Mouse (Mus musculus): ENCODE results near the gene Kcnh4. TPM values are rescaled to one million over a fixed set of nuclear protein-coding genes. Genes with fewer than 3 reads are reported as not detected.

The Kcnh4 gene
- polyA plus RNA-seq, 1 experiment from 2014 or later = 6.8 TPM

DNA sequence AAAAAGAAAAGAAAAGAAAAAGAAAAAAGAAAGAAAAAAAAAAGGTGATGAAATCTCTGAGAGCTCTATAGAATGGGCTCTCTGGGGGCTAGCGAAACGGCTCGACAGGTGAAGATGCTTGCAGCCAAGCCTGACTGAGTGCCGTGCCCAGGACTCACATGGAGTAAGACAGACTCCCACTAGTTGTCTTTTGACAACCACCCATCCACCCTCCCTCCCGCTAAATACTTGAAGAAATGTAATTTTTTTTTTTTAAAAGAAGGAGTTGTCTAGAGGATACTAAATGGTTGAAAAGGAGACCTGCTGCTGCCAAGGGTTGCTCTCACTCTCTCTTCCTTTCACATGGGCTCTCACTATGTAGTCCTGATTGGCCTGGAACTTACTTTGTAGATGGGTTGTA is 21.0 kb downstream of the Kcnh4 start:
- Histone ChIP-seq H3K4me3 (replicated peaks; ENCODE audit: low read length) (peak overlapping the region; percentile 83), H3K4me2 (ENCODE audit: low read length) (peak overlapping the region; percentile 59), H3K9ac (replicated peaks; ENCODE audit: low read depth, low read length) (peak overlapping the region; percentile 68; the same call in 1 of the 2 replicates), H3K27ac (ENCODE audit: low read length) (no peak overlapping the region), H3K9me3 (ENCODE audit: control insufficient read depth, low read length) (no peaks in the 10 kb centered on the region), H3K27me3 (replicated peaks; ENCODE audit: control insufficient read depth, insufficient read depth, low read length) (no peaks in the 10 kb centered on the region), H3K4me1 (replicated peaks; ENCODE audit: control insufficient read depth, insufficient read depth, low read length) (peaks cover 21% of the 10 kb centered on the region), H3K36me3 (ENCODE audit: control insufficient read depth, insufficient read depth) (no peaks in the 10 kb centered on the region)
- ATAC-seq = no peak
- WGBS = 12% methylated on average over 5 of the region's 5 CpGs

DNA sequence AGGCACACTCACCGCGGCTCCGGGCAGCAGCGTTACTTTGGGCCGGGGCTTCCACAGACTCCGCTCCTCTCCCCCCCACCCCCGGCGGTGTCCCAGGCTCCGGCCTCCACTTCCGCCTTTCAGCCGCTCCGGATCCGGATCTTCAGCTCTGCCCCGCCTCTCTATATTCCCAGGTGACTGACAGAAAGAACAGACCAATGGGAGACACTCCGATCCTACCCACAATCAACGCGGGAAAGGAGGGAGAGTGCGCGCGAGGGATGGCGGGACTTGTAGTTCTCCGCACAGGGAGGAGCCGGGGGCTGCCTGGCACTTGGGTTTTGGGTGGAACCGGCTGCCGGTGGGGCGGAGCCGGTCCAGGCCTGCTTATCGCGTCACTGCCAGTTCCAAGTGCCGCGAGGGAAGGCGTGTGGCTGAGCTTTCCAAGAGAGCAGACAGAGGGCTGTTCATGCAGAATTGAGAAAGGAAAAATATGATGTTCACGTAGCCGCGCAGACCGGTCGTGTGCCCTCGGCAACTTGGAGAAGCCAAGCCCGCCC is 21.6 kb downstream of the Kcnh4 start, which contains the start of gene Rab5c:
Gene Rab5c, minus strand, starts transcription at position 150 of the 539 bp plus-strand sequence.
- H3K9ac ChIP-seq (replicated peaks; ENCODE audit: low read depth, low read length) = peak within 1 kb of the TSS; percentile 86
- H3K4me1 ChIP-seq (replicated peaks; ENCODE audit: control insufficient read depth, insufficient read depth, low read length) = peaks cover 21% of the 10 kb centered on the region
- peak within 1 kb of the TSS; percentile 89 for H3K4me2 ChIP-seq (ENCODE audit: low read length)
- no peaks in the 10 kb centered on the region for H3K27me3 ChIP-seq (replicated peaks; ENCODE audit: control insufficient read depth, insufficient read depth, low read length)
- H3K4me3 ChIP-seq (replicated peaks; ENCODE audit: low read length) = peak within 1 kb of the TSS; percentile 83
- peak within 1 kb of the TSS; percentile 88 for H3K27ac ChIP-seq (ENCODE audit: low read length)
- under 1% methylated on average over 38 of the region's 39 CpGs for whole genome bisulfite sequencing
- peak; percentile 100 for ATAC-seq
- H3K9me3 ChIP-seq (ENCODE audit: control insufficient read depth, low read length) = no peaks in the 10 kb centered on the region
- H3K36me3 ChIP-seq (ENCODE audit: control insufficient read depth, insufficient read depth) = no peaks in the 10 kb centered on the region; the same call in 1 of the 2 replicates

DNA sequence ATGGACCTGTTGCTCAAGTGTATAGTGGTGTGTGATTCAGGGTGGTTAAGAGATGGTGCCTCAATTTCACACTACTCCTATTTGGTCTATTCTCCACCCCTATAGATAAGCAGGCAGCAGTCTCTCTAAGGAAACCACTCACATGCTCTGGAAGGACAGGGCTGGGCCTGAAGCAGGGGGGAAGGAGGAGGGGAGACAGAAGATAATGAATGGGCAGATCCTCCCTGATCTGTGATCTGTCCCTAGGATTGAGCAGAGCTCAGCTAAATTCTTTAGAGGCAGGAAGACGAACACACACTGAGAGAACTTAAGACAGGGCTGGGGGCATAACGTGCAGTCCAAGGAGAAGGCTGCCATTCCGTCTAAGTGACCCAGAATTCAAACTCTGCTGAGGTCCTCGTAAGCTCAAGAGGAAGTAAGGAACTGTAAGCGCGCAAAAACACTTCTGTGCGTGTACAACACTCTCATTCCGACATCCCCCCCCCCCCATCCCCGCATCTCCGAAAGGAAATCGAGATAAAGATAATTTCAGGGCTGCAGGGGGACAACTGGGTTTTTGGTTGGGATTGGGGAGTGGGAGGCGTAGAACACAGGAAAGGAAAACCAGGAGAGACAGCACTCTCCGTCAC is 22.5 kb downstream of the Kcnh4 start:
- Histone ChIP-seq H3K9ac (replicated peaks; ENCODE audit: low read depth, low read length) (peak overlapping the region; percentile 86), H3K4me3 (replicated peaks; ENCODE audit: low read length) (peak overlapping the region; percentile 83), H3K27ac (ENCODE audit: low read length) (no peak overlapping the region), H3K27me3 (replicated peaks; ENCODE audit: control insufficient read depth, insufficient read depth, low read length) (no peaks in the 10 kb centered on the region), H3K4me2 (ENCODE audit: low read length) (peak overlapping the region; percentile 89), H3K4me1 (replicated peaks; ENCODE audit: control insufficient read depth, insufficient read depth, low read length) (peaks cover 21% of the 10 kb centered on the region), H3K9me3 (ENCODE audit: control insufficient read depth, low read length) (no peaks in the 10 kb centered on the region), H3K36me3 (ENCODE audit: control insufficient read depth, insufficient read depth) (no peaks in the 10 kb centered on the region; the same call in 1 of the 2 replicates)
- WGBS = 0% methylated on average over 13 of the region's 13 CpGs
- ATAC-seq = no peak

DNA sequence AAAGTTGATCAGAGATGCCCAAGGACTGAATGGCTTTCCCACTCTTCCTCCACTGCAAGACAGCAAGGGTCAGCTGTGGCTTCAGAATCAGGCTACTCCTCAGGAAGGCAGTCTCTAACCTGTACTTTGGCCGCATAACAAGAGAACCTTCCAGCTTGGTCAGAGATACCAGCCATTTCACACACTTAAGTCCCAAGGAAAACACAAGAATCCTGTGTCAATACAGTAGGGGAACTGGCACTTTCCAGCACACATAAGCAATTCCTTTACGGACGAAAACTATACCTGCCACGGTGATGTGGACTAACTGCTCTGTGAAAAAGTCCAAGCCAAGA is 23.0 kb downstream of the Kcnh4 start:
- Histone ChIP-seq H3K4me1 (replicated peaks; ENCODE audit: control insufficient read depth, insufficient read depth, low read length) (peaks cover 21% of the 10 kb centered on the region), H3K9ac (replicated peaks; ENCODE audit: low read depth, low read length) (no peak overlapping the region), H3K4me3 (replicated peaks; ENCODE audit: low read length) (peak overlapping the region; percentile 83; the same call in 1 of the 2 replicates), H3K4me2 (ENCODE audit: low read length) (peak overlapping the region; percentile 89), H3K27ac (ENCODE audit: low read length) (no peak overlapping the region), H3K9me3 (ENCODE audit: control insufficient read depth, low read length) (no peaks in the 10 kb centered on the region), H3K36me3 (ENCODE audit: control insufficient read depth, insufficient read depth) (no peaks in the 10 kb centered on the region; the same call in 1 of the 2 replicates), H3K27me3 (replicated peaks; ENCODE audit: control insufficient read depth, insufficient read depth, low read length) (no peaks in the 10 kb centered on the region)
- 82% methylated on average over 4 of the region's 4 CpGs for WGBS
- no peak for ATAC-seq

DNA sequence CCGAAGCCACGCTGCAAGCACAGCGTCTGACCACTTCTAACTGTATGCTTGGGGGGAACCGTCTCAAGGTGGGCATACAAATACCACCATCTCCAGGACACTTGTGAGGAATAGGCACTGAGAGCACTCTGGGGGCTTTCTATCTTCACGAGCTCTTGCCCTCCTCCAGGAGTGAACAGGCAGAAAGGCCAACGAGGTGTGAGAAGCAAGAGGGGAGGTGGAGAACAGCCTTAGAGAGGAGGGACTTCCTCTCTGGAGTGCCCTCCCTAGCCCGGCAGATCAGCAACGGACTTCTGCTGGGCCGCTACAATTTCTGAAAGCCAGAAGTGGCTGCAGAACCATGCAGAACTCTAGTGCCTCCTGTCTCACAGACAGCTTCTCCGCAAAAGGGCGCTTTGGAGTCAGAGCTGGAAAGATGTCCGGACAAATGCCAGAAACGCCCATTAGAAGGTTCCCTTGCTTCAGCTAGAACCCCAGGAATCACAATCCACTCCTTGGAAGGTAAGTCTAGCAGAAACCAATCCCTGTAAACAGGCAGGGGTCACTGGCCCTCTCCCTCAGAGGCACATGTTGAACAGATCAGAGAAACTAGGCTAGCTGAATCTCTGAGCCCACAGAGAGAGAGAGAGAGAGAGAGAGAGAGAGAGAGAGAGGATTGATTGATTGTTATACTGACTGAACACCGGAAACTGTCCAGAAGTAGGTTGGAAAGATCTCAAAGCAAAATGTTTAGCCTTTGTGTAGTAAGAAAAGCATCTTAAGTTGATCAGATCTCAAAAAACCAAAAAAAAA is 23.6 kb downstream of the Kcnh4 start:
- Histone ChIP-seq H3K4me1 (replicated peaks; ENCODE audit: control insufficient read depth, insufficient read depth, low read length) (peaks cover 21% of the 10 kb centered on the region), H3K27ac (ENCODE audit: low read length) (no peak overlapping the region), H3K9ac (replicated peaks; ENCODE audit: low read depth, low read length) (no peak overlapping the region), H3K36me3 (ENCODE audit: control insufficient read depth, insufficient read depth) (no peaks in the 10 kb centered on the region; the same call in 1 of the 2 replicates), H3K9me3 (ENCODE audit: control insufficient read depth, low read length) (no peaks in the 10 kb centered on the region), H3K4me2 (ENCODE audit: low read length) (no peak overlapping the region), H3K27me3 (replicated peaks; ENCODE audit: control insufficient read depth, insufficient read depth, low read length) (no peaks in the 10 kb centered on the region), H3K4me3 (replicated peaks; ENCODE audit: low read length) (no peak overlapping the region)
- WGBS = 85% methylated on average over 14 of the region's 14 CpGs
- ATAC-seq = no peak

DNA sequence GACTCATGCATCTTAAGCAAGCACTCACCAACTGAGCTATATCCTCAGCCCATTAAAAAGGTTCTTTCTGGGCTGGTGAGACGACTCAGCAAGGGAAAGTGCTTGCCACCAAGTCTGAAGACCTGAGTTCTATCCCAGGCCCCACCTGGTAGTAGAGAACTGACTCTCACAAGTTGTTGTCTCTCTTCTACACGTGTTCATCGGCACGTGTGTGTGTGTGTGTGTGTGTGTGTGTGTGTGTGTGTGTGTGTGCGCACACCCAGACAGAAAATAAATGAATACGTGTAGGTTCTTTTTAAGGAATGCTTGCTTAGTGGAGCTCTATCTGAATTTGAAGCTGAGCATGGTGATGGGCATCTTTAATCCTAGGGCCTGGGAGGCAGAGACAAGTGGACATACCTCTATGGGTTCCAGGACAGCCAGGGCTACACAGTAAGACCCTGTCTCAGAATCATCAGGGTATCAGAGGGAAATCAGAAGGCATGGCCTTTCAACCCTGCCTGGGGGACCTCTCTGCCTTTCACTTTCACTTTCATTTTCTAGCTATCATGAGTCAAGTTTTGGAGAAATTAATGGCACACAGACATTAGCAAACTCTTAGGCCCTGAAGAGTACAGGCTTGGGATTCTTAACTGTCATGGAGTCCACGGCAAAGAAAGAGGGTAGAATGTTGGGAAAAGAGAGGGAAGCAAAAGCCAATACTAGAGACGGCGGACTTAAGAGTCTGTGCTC is 24.4 kb downstream of the Kcnh4 start:
- Histone ChIP-seq H3K4me3 (replicated peaks; ENCODE audit: low read length) (no peak overlapping the region), H3K27ac (ENCODE audit: low read length) (no peak overlapping the region), H3K9ac (replicated peaks; ENCODE audit: low read depth, low read length) (no peak overlapping the region), H3K4me2 (ENCODE audit: low read length) (no peak overlapping the region), H3K9me3 (ENCODE audit: control insufficient read depth, low read length) (no peaks in the 10 kb centered on the region), H3K27me3 (replicated peaks; ENCODE audit: control insufficient read depth, insufficient read depth, low read length) (no peaks in the 10 kb centered on the region), H3K4me1 (replicated peaks; ENCODE audit: control insufficient read depth, insufficient read depth, low read length) (peaks cover 21% of the 10 kb centered on the region), H3K36me3 (ENCODE audit: control insufficient read depth, insufficient read depth) (no peaks in the 10 kb centered on the region; the same call in 1 of the 2 replicates)
- no peak for ATAC-seq
- 89% methylated on average over 9 of the region's 9 CpGs for WGBS

- Histone ChIP-seq H3K4me3 (replicated peaks; ENCODE audit: low read length) (no peak overlapping the region), H3K9ac (replicated peaks; ENCODE audit: low read depth, low read length) (no peak overlapping the region), H3K27ac (ENCODE audit: low read length) (no peak overlapping the region), H3K4me2 (ENCODE audit: low read length) (no peak overlapping the region), H3K36me3 (ENCODE audit: control insufficient read depth, insufficient read depth) (no peaks in the 10 kb centered on the region; the same call in 1 of the 2 replicates), H3K4me1 (replicated peaks; ENCODE audit: control insufficient read depth, insufficient read depth, low read length) (0 out of 2 replicates have a peak, but pooled peaks cover 2% of the 10 kb centered on the region), H3K9me3 (ENCODE audit: control insufficient read depth, low read length) (no peaks in the 10 kb centered on the region), H3K27me3 (replicated peaks; ENCODE audit: control insufficient read depth, insufficient read depth, low read length) (no peaks in the 10 kb centered on the region)
- ATAC-seq = no peak
- 86% methylated on average over 6 of the region's 6 CpGs for WGBS
Measured at GRCm38 (mm10) chr11:100730477-100731205, 29.1 kb downstream of the Kcnh4 start.

- H3K27ac ChIP-seq (ENCODE audit: low read length) = no peak overlapping the region
- no peaks in the 10 kb centered on the region; the same call in 1 of the 2 replicates for H3K36me3 ChIP-seq (ENCODE audit: control insufficient read depth, insufficient read depth)
- no peak overlapping the region for H3K4me3 ChIP-seq (replicated peaks; ENCODE audit: low read length)
- H3K9ac ChIP-seq (replicated peaks; ENCODE audit: low read depth, low read length) = no peak overlapping the region
- no peaks in the 10 kb centered on the region for H3K27me3 ChIP-seq (replicated peaks; ENCODE audit: control insufficient read depth, insufficient read depth, low read length)
- no peak overlapping the region for H3K4me2 ChIP-seq (ENCODE audit: low read length)
- no peaks in the 10 kb centered on the region for H3K4me1 ChIP-seq (replicated peaks; ENCODE audit: control insufficient read depth, insufficient read depth, low read length)
- no peaks in the 10 kb centered on the region for H3K9me3 ChIP-seq (ENCODE audit: control insufficient read depth, low read length)
- no peak for ATAC-seq
- 96% methylated on average over 4 of the region's 4 CpGs for WGBS
Measured at GRCm38 (mm10) chr11:100729976-100730375, 29.8 kb downstream of the Kcnh4 start.
